Mouse (Mus musculus) spleen, postnatal 36 days (tissue): ENCODE data around the gene Cds1.
"Not testable (repeated sequence)": the region's sequence is repeated elsewhere in the genome, so short reads cannot be mapped to it uniquely, and the experiment has no call there.

Source experiments
- DNase-seq, 2 experiments: peaks; one replicate each; pipeline ENCODE4 v3.0.0; 2022; ENCODE audit warnings: low spot score in 2 of 2, mixed read lengths in 1 of 2

Gene Cds1

GRCm38 (mm10) chr5:101828932-101829331, 64.0 kb downstream of the Cds1 start:
- no peak for DNase-seq

DNA sequence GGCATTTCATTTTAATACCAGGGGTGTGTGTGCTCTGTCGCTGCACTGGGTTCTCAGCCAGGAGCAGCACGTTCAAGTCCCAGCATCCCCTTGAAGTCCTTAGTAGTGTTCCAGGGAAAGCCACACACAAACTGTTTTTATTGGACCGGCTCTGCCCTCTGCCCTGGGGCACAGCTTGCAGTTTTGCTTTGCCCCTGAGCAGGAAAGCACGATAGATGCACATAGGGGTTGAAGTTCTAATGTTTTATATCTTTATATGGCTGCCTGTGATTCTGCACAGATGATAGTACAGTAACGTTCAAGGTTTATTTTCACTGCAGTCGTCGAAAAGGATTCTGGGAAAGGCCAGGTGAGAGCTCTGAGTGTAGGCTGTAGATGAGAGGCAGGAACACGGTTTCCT, 65.2 kb downstream of the Cds1 start:
- DNase-seq: no peak

DNA sequence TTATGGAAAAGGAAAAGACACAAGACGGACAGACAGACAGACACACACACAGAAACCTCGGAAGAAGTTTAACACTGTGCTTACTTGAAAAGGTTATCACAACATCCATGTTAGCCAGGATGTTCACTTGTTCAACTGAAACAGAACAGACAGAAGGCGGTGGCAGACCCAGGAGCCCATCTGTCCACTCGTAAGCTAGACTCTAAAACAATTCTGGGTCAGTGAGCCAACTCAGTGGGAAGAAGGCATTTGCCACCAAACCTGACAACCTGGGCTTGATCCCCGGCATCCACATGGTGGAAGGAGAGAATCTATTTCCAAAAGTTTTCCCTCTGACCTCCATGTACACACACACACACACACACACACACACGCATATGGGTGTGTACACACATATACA, 67.1 kb downstream of the Cds1 start:
- DNase-seq: no peak

GRCm38 (mm10) chr5:101832991-101833390, 68.1 kb downstream of the Cds1 start:
- no peak for DNase-seq

- no peak for DNase-seq
These were observed 68.9 kb downstream of the Cds1 start for GRCm38 (mm10) chr5:101833875-101834274.

DNA sequence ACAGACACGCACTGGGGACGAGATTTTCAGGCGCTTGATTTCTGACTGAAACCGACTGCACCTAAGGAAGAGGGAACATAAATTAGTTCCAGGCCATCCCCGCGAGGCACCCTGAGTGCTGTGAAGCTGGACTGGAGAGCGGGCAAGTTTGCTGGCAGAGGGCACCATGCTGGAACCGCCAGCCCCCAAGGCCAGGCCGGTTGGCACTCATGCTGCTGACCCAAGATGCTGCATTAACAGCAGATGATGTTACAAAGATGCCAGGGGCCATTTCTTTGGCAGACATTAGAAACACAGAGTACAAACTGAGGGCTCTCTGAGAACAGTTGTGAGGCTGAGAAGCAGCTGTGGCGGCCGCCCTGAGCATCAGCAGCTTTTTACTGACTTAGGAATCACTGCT, 71.3 kb downstream of the Cds1 start:
- DNase-seq: no peak

GRCm38 (mm10) chr5:101837605-101838004, 72.7 kb downstream of the Cds1 start:
- not testable (repeated sequence) for DNase-seq

- no peak for DNase-seq
These were observed 75.5 kb downstream of the Cds1 start for GRCm38 (mm10) chr5:101840476-101840875.

DNA sequence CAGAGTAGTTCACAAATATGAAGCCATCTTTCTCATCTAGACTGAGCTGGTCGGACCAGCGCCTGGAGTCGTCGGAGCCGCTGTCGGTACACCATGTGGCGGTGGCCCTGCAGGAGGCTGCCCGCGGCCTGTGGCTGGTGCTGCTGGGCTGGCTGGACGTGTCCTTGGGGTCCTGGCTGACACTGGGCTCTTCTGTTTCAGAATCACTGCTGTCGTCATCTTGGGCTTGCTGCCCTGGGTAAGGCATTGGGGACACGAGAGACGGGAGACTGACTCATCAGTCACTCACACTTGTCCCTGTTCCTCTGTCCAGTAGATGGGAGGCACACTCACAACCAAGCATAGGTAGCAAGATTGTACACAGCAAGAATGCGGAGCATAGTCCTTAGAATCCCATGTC, 80.1 kb downstream of the Cds1 start:
- DNase-seq: no peak

DNA sequence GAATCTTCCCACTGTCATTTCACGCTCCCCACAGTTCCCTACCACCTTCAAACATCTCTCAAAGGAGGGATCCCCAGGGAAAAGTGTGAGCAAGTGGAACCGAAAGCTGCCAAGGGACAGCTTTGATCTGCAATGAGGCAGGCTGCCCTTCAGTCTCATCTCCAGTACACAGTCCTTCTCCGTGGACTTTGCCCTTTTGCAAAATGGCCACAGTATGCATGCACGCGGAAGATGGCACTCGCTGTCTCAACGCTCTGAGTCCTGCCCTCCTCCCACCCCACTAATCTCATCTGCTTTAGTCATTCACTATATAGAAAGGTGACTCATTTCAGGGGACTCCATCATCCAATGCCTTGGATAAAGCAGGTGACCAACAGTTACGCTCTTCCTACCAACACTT, 81.0 kb downstream of the Cds1 start:
- no peak for DNase-seq

DNA sequence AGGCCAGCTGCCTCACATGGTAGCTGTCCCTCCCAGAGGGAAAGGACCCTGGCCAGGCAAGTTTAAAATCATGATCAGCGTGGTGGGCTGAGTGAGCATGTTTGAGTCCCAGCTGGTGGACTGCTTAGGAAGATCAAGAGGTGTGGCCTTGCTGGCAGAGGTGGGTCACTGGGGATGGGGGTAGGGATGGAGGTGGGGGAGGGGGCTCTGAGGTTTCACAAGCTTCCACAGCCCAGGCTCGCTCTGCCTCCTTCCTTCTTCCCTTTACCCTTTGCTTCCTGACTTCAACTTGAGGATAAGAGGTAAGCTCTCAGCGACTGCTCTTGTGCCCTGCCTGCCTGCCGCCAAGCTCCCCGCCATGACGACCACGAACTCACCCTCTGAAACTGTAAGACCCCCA, 82.4 kb downstream of the Cds1 start:
- no peak for DNase-seq

- DNase-seq: no peak
These were observed 82.8 kb downstream of the Cds1 start for GRCm38 (mm10) chr5:101847762-101848161.

DNA sequence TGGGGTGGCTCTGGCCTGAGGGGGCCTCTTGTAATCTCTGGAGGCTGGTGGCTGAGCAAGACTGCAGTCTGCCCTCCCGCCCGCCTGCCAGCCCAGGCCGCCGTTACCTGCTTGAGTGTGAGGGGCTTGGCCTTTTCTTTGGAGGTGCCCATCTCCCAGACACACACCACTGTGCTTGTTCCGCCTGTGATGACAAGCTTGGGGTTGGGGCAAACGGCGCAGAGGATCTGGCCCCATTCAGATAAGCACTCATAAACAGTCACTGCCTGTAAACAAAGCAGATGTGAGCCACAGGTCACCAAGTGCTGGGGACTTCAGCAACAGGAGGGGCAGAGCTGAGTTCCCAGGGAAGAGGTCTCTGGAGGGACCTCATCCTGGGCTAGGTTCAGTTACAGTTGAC, 86.2 kb downstream of the Cds1 start:
- no peak for DNase-seq

DNA sequence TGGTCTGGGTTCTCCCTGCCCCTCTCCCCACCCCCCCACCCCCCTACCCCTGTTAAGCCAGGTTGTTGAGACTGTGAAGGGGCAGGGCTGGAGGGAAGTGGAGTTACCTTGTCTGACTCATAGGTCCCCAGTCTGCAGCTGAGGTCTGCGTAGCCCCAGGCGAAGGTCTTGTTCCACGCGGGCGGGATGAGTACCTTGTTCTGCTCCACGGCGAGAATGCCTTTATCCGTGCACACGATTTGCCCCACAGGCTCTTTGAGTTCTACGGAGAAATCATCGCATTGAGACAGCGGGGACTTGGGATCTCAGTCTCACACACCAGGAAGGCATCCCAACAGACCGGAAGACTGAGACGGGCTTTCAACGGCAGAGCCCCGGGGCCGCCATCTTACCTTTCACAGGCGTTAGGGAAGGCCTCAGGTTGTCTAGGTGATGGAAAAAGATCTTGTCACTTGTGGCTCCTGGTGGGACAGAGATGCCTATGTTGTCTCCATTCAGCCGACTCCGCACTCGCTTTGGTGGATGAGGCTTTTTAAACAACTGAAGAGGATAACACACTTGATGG, 87.3 kb downstream of the Cds1 start:
- DNase-seq: no peak

- DNase-seq: no peak
These were observed 89.2 kb downstream of the Cds1 start for GRCm38 (mm10) chr5:101854100-101854499.

- no peak for DNase-seq
These were observed 89.7 kb downstream of the Cds1 start for GRCm38 (mm10) chr5:101854667-101855066.

- DNase-seq: no peak
These were observed 90.5 kb downstream of the Cds1 start for GRCm38 (mm10) chr5:101855475-101855874.

DNA sequence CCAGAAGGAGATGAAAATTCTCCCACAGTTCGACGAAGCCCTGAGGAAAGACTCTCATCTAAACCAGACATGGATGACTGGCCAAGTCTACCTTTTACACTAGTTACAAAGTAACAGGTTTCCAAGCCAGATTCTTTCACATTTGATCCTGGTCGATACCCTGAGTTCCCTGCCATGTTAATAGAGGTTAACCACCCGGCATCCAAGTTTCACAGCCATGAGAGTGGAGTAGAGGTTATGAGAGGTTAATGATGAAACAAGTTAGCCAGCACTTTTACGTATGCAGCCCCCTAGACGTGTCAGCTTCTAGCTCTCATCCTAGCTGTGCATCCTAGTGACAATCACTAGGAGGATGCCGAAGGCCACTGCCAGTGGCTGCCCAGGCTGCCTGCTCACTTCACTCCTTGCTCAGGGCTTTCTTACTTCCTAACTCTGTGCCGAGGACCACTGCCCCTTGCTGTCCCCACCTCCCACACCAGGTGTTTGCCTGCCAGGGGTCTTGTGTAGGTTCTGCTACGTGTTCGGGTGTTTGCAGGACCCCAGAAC, 94.0 kb downstream of the Cds1 start:
- no peak for DNase-seq

DNA sequence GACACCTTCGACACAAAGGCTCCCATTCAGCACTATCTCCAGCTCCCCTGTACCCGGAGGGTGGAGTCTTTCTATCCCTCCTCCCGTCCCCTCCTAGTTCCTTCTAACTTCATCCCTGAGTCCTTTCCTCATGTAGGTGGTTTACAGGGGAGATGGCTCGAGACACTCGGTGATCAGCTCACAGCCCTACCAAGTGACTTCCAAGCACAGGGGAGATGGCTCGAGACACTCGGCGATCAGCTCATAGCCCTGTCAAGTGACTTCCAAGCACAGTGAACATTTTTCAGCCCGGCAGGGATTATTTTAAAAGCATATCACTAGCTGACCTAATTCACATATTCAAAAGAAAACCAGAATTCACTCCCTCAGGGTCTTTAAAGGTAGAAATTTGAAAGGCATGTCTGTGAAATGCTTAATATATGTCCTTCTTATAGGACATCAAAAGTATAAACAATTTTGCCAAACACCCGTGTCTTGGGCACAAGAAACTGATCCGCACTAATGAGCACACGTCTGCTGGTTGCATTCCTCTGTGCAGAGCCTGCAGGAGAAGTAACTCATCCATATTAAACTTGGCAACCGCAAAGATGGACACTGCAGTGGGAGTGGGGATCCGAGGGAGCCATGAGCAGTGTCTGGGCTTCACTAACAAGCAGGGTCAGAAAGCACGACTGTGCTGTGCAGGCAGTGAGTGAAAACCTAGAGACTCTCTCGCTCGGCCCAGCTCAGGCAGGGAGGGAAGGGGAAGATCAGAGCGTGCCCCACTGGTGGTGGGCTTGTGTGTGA, 97.0 kb downstream of the Cds1 start:
- no peak for DNase-seq

- DNase-seq: no peak
These were observed 97.7 kb downstream of the Cds1 start for GRCm38 (mm10) chr5:101862651-101863050.

DNA sequence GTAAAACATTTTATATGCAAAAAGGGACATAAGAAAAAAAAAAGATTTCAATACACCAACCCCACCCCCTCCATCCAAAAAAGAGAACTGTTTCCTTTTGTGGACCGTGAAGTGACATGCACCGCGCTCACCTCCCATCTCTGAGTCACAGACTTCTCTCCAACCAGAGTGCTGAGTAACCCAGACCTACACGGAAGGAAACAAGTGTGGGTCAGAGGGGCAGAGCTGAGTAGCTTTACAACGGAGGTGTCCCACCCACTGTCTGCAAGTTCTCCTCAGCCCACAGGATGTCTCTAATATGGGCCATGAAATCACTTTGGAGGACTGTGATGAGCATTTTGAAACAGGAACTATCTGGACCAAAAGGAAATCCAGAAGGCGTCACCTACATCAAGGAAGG, 99.0 kb downstream of the Cds1 start:
- DNase-seq: no peak

- DNase-seq: no peak
These were observed 101.8 kb downstream of the Cds1 start for GRCm38 (mm10) chr5:101866722-101867121.
